ENCODE assay signal across 16 mouse cellular contexts in the genomic region with DNA sequence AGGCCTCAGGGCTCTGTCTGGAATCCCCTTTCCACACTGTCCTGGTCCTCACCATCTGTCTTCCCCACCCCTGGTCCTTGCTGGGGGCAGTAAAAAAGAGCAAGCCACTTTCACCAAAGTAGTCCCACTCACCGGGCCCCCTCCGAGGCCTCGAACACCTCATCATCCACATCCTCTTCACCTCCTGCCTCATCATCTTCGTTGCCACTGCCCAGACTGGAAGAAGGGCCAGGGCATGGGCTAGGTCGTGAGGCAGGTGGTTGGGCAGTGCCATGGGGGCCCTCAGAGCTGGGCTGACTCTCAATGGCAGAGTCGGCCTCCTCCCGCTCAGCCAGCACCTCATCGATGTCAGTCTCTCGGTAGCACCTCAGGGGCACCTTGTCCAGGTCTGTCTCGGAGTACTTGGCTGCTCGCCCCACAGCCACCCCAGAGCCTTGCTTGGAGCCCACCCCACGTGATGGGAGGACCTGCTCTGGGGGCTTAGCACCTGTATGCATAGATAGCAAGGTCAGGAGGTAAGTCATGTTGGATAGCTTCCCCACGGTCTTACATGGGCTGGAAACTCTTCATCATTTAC. TPM values are rescaled to one million over a fixed set of nuclear protein-coding genes. Genes with fewer than 3 reads are reported as not detected.
DNase-seq lines count a peak whose midpoint lies in the region; ATAC-seq lines count a peak whose summit lies in the region.
"Had no signal": no experiment of that assay in that cellular context is flagged by ENCODE, and none has a peak within 500 bp of the region (broad histone marks: within the 10 kb centered on the region; RNA-seq: fewer than 3 reads in every experiment).

No protein-coding gene starts in this region.

- DNase-seq in hindbrain, embryonic 10.5 days (ENCODE audit: low spot score) = no peak
- DNase-seq in cerebellum, adult 9-11 months = peak; percentile 75
- DNase-seq in midbrain, embryonic 14.5 days = no peak
- DNase-seq in lung, postnatal 25 days (ENCODE audit: low spot score) = no peak
- DNase-seq in thymus, adult 18-20 months = no peak
- no peak for DNase-seq in adrenal gland, postnatal 36 days
- DNase-seq: adrenal gland, postnatal 25 days; layer of hippocampus, adult 9-11 months; right cerebral cortex, postnatal 14 days; thymus, postnatal 14 days had no signal

- peak overlapping the region; percentile 62 for H3K9ac ChIP-seq in hindbrain, embryonic 13.5 days
- H3K9ac ChIP-seq in forebrain, embryonic 16.5 days (replicated peaks; ENCODE audit: low read depth, low read length) = peak overlapping the region; percentile 11; the same call in 1 of the 2 replicates
- no peak overlapping the region; the same call in 1 of the 2 replicates for H3K9ac ChIP-seq in midbrain, embryonic 14.5 days (replicated peaks; ENCODE audit: low read length)
- H3K9ac ChIP-seq: heart, embryonic 13.5 days; liver, embryonic 12.5 days had no signal

- peak overlapping the region; percentile 82; the same call in 1 of the 2 replicates for H3K27ac ChIP-seq in hindbrain, embryonic 13.5 days
- no peak overlapping the region; the same call in 1 of the 2 replicates for H3K27ac ChIP-seq in hindbrain, embryonic 10.5 days
- 0 out of 2 replicates have a peak overlapping the region, but pooled peaks have one; percentile 30 for H3K27ac ChIP-seq in forebrain, embryonic 16.5 days (ENCODE audit: low read length)
- H3K27ac ChIP-seq in midbrain, embryonic 14.5 days (replicated peaks; ENCODE audit: low read depth, low read length) = peak overlapping the region; percentile 78
- H3K27ac ChIP-seq: heart, embryonic 13.5 days; liver, embryonic 12.5 days had no signal

- H3K4me3 ChIP-seq in hindbrain, embryonic 13.5 days = no peak overlapping the region
- H3K4me3 ChIP-seq in hindbrain, embryonic 10.5 days = no peak overlapping the region
- no peak overlapping the region for H3K4me3 ChIP-seq in forebrain, embryonic 16.5 days (replicated peaks; ENCODE audit: low read length)
- no peak overlapping the region for H3K4me3 ChIP-seq in midbrain, embryonic 14.5 days (replicated peaks; ENCODE audit: low read depth, low read length)
- H3K4me3 ChIP-seq: heart, embryonic 13.5 days; liver, embryonic 12.5 days; megakaryocyte, embryonic 14.5 days had no signal

- H3K4me1 ChIP-seq in hindbrain, embryonic 13.5 days (replicated peaks) = peaks cover 95% of the 10 kb centered on the region
- peaks cover 80% of the 10 kb centered on the region for H3K4me1 ChIP-seq in hindbrain, embryonic 10.5 days (replicated peaks)
- H3K4me1 ChIP-seq in forebrain, embryonic 16.5 days (replicated peaks; ENCODE audit: control insufficient read depth, insufficient read depth, low read length) = peaks cover 78% of the 10 kb centered on the region
- peaks cover 58% of the 10 kb centered on the region for H3K4me1 ChIP-seq in midbrain, embryonic 14.5 days (ENCODE audit: control insufficient read depth, insufficient read depth, low read length)

- peak overlapping the region; percentile 44; the same call in 1 of the 2 replicates for H3K4me2 ChIP-seq in hindbrain, embryonic 13.5 days
- no peak overlapping the region; the same call in 1 of the 2 replicates for H3K4me2 ChIP-seq in forebrain, embryonic 16.5 days (ENCODE audit: low read length)
- H3K4me2 ChIP-seq in midbrain, embryonic 14.5 days (ENCODE audit: low read length) = peak overlapping the region; percentile 44
- H3K4me2 ChIP-seq: heart, embryonic 13.5 days; liver, embryonic 12.5 days had no signal

- no peaks in the 10 kb centered on the region for H3K36me3 ChIP-seq in hindbrain, embryonic 13.5 days
- H3K36me3 ChIP-seq in hindbrain, embryonic 10.5 days = no peaks in the 10 kb centered on the region
- no peaks in the 10 kb centered on the region for H3K36me3 ChIP-seq in forebrain, embryonic 16.5 days (ENCODE audit: control insufficient read depth, insufficient read depth)
- H3K36me3 ChIP-seq in midbrain, embryonic 14.5 days (ENCODE audit: control insufficient read depth, insufficient read depth, low read length) = peaks cover 5% of the 10 kb centered on the region; the same call in 1 of the 2 replicates
- H3K36me3 ChIP-seq: heart, embryonic 13.5 days; liver, embryonic 12.5 days had no signal

- 82% methylated on average over 13 of the region's 13 CpGs for WGBS in hindbrain, embryonic 13.5 days
- 81% methylated on average over 13 of the region's 13 CpGs for WGBS in hindbrain, embryonic 10.5 days
- WGBS in forebrain, embryonic 16.5 days = 82% methylated on average over 13 of the region's 13 CpGs
- WGBS in midbrain, embryonic 14.5 days = 86% methylated on average over 13 of the region's 13 CpGs

- no peaks in the 10 kb centered on the region for H3K9me3 ChIP-seq in hindbrain, embryonic 13.5 days
- no peaks in the 10 kb centered on the region for H3K9me3 ChIP-seq in hindbrain, embryonic 10.5 days
- no peaks in the 10 kb centered on the region for H3K9me3 ChIP-seq in forebrain, embryonic 16.5 days (ENCODE audit: control insufficient read depth, low read length)
- H3K9me3 ChIP-seq in midbrain, embryonic 14.5 days (ENCODE audit: control insufficient read depth, low read length) = no peaks in the 10 kb centered on the region
- H3K9me3 ChIP-seq: heart, embryonic 13.5 days; liver, embryonic 12.5 days; megakaryocyte, embryonic 14.5 days had no signal

- peaks cover 61% of the 10 kb centered on the region for H3K27me3 ChIP-seq in hindbrain, embryonic 13.5 days
- H3K27me3 ChIP-seq in hindbrain, embryonic 10.5 days (ENCODE audit: insufficient read depth, poor library complexity, severe bottlenecking) = peaks cover 95% of the 10 kb centered on the region
- H3K27me3 ChIP-seq in forebrain, embryonic 16.5 days (replicated peaks; ENCODE audit: control insufficient read depth, insufficient read depth, low read length) = peaks cover 15% of the 10 kb centered on the region
- H3K27me3 ChIP-seq in midbrain, embryonic 14.5 days (ENCODE audit: control insufficient read depth, insufficient read depth, low read length) = peaks cover 9% of the 10 kb centered on the region; the same call in 1 of the 2 replicates

- no peak for ATAC-seq in hindbrain, embryonic 13.5 days (ENCODE audit: low FRiP score)
- ATAC-seq in forebrain, embryonic 16.5 days = no peak
- ATAC-seq in midbrain, embryonic 14.5 days (ENCODE audit: low FRiP score, low TSS enrichment) = no peak
- ATAC-seq: liver, embryonic 12.5 days had no signal

RNA-seq across cellular contexts. Expression of gene Psd, which starts 3.9 kb away (rescaled TPM):
- polyA plus RNA-seq in hindbrain, embryonic 13.5 days (2015; fragmentation: Nextera tagmentation; extraction: Ambion mirVana) = 58.4 and 59.3 TPM in 2 replicates
- 4.5 and 9.7 TPM in 2 replicates for polyA plus RNA-seq in hindbrain, embryonic 10.5 days (2016; fragmentation: Nextera tagmentation; extraction: Ambion mirVana)
- polyA plus RNA-seq in forebrain, embryonic 16.5 days (2015; fragmentation: Nextera tagmentation; extraction: Ambion mirVana) = 74.1 and 89.8 TPM in 2 replicates
- 112 and 144 TPM in 2 replicates for polyA plus RNA-seq in midbrain, embryonic 14.5 days (2014; fragmentation: Nextera tagmentation; extraction: Ambion mirVana)
- total RNA-seq in adrenal gland, postnatal 36 days (2021) = 1 to 10 TPM; 6.0 to 7.5 TPM

RNA-seq across cellular contexts. Expression of gene Fbxl15, which starts 4.9 kb away (rescaled TPM):
- 39.8 and 40.0 TPM in 2 replicates for polyA plus RNA-seq in hindbrain, embryonic 13.5 days (2015; fragmentation: Nextera tagmentation; extraction: Ambion mirVana)
- polyA plus RNA-seq in hindbrain, embryonic 10.5 days (2016; fragmentation: Nextera tagmentation; extraction: Ambion mirVana) = 23.2 and 28.2 TPM in 2 replicates
- 40.1 and 44.2 TPM in 2 replicates for polyA plus RNA-seq in forebrain, embryonic 16.5 days (2015; fragmentation: Nextera tagmentation; extraction: Ambion mirVana)
- 45.8 and 53.5 TPM in 2 replicates for polyA plus RNA-seq in midbrain, embryonic 14.5 days (2014; fragmentation: Nextera tagmentation; extraction: Ambion mirVana)
- 10 to 100 TPM in 1 of 2 experiments, 1 to 10 TPM in 1; 9.2 to 10.0 TPM for total RNA-seq in adrenal gland, postnatal 36 days (2021)

RNA-seq across cellular contexts. Expression of gene Cuedc2, which starts 15.4 kb away (rescaled TPM):
- polyA plus RNA-seq in hindbrain, embryonic 13.5 days (2015; fragmentation: Nextera tagmentation; extraction: Ambion mirVana) = 317 and 326 TPM in 2 replicates
- 260 and 279 TPM in 2 replicates for polyA plus RNA-seq in hindbrain, embryonic 10.5 days (2016; fragmentation: Nextera tagmentation; extraction: Ambion mirVana)
- 375 and 392 TPM in 2 replicates for polyA plus RNA-seq in forebrain, embryonic 16.5 days (2015; fragmentation: Nextera tagmentation; extraction: Ambion mirVana)
- polyA plus RNA-seq in midbrain, embryonic 14.5 days (2014; fragmentation: Nextera tagmentation; extraction: Ambion mirVana) = 300 and 307 TPM in 2 replicates
- 10 to 100 TPM; 74.7 to 77.8 TPM for total RNA-seq in adrenal gland, postnatal 36 days (2021)

RNA-seq across cellular contexts. Expression of gene Mfsd13a, which starts 17.8 kb away (rescaled TPM):
- polyA plus RNA-seq in hindbrain, embryonic 13.5 days (2015; fragmentation: Nextera tagmentation; extraction: Ambion mirVana) = 8.2 and 11.2 TPM in 2 replicates
- 10.0 and 11.9 TPM in 2 replicates for polyA plus RNA-seq in hindbrain, embryonic 10.5 days (2016; fragmentation: Nextera tagmentation; extraction: Ambion mirVana)
- polyA plus RNA-seq in forebrain, embryonic 16.5 days (2015; fragmentation: Nextera tagmentation; extraction: Ambion mirVana) = 12.2 and 12.3 TPM in 2 replicates
- polyA plus RNA-seq in midbrain, embryonic 14.5 days (2014; fragmentation: Nextera tagmentation; extraction: Ambion mirVana) = 7.2 and 7.7 TPM in 2 replicates
- total RNA-seq in adrenal gland, postnatal 36 days (2021) = 1 to 10 TPM; 5.2 to 7.5 TPM
- total RNA-seq: neutrophil, adult 5-6 weeks had no signal

RNA-seq across cellular contexts. Expression of gene Nfkb2, which starts 19.0 kb away (rescaled TPM):
- 2.3 and 2.4 TPM in 2 replicates for polyA plus RNA-seq in hindbrain, embryonic 13.5 days (2015; fragmentation: Nextera tagmentation; extraction: Ambion mirVana)
- 5.6 and 6.4 TPM in 2 replicates for polyA plus RNA-seq in hindbrain, embryonic 10.5 days (2016; fragmentation: Nextera tagmentation; extraction: Ambion mirVana)
- polyA plus RNA-seq in forebrain, embryonic 16.5 days (2015; fragmentation: Nextera tagmentation; extraction: Ambion mirVana) = 1.8 and 1.9 TPM in 2 replicates
- 1.6 and 2.1 TPM in 2 replicates for polyA plus RNA-seq in midbrain, embryonic 14.5 days (2014; fragmentation: Nextera tagmentation; extraction: Ambion mirVana)
- 10 to 100 TPM; 39.9 to 42.6 TPM for total RNA-seq in adrenal gland, postnatal 36 days (2021)
